Mouse (Mus musculus): Measurements from ENCODE around the gene Zscan10. TPM values are rescaled to one million over a fixed set of nuclear protein-coding genes. Genes with fewer than 3 reads are reported as not detected.
"Not testable (repeated sequence)": the region's sequence is repeated elsewhere in the genome, so short reads cannot be mapped to it uniquely, and the experiment has no call there.

Gene Zscan10
- polyA plus RNA-seq, 1 experiment from 2014 or later: 0.08 TPM

- no peak for DNase-seq (ENCODE audit: low spot score)
Observed at GRCm38 (mm10) chr17:23587253-23587652, 13.4 kb upstream of the Zscan10 start.

- DNase-seq (ENCODE audit: low spot score): peak; percentile 86
Observed at GRCm38 (mm10) chr17:23592208-23592925, 8.3 kb upstream of the Zscan10 start.

GRCm38 (mm10) chr17:23592926-23593300 is 7.7 kb upstream of the Zscan10 start:
- DNase-seq (ENCODE audit: low spot score): no peak

GRCm38 (mm10) chr17:23595139-23595538 is 5.5 kb upstream of the Zscan10 start:
- not testable (repeated sequence) for DNase-seq (ENCODE audit: low spot score)

- DNase-seq (ENCODE audit: low spot score): peak; percentile 97
Observed at GRCm38 (mm10) chr17:23598582-23599552, 1.8 kb upstream of the Zscan10 start, which contains the start of gene Zfp13. Gene Zfp13, minus strand, starts transcription at chr17:23599487.

- peak; percentile 36 for DNase-seq (ENCODE audit: low spot score)
Observed at GRCm38 (mm10) chr17:23599605-23600063, 1.0 kb upstream of the Zscan10 start.

- no peak for DNase-seq (ENCODE audit: low spot score)
Observed at GRCm38 (mm10) chr17:23601836-23602585, 1.4 kb downstream of the Zscan10 start.

- no peak for DNase-seq (ENCODE audit: low spot score)
Observed at GRCm38 (mm10) chr17:23603077-23603476, 2.4 kb downstream of the Zscan10 start.

GRCm38 (mm10) chr17:23603542-23603941 is 2.9 kb downstream of the Zscan10 start:
- DNase-seq (ENCODE audit: low spot score): peak; percentile 67

GRCm38 (mm10) chr17:23604394-23604793 is 3.7 kb downstream of the Zscan10 start:
- no peak for DNase-seq (ENCODE audit: low spot score)

- no peak for DNase-seq (ENCODE audit: low spot score)
Observed at GRCm38 (mm10) chr17:23605220-23605619, 4.6 kb downstream of the Zscan10 start.

GRCm38 (mm10) chr17:23609612-23610011 is 9.0 kb downstream of the Zscan10 start:
- DNase-seq (ENCODE audit: low spot score): no peak

GRCm38 (mm10) chr17:23610361-23610800 is 9.7 kb downstream of the Zscan10 start:
- peak; percentile 85 for DNase-seq (ENCODE audit: low spot score)

- peak; percentile 21 for DNase-seq (ENCODE audit: low spot score)
Observed at GRCm38 (mm10) chr17:23617087-23617486, 16.4 kb downstream of the Zscan10 start.

GRCm38 (mm10) chr17:23620351-23620750 is 19.7 kb downstream of the Zscan10 start:
- peak; percentile 65 for DNase-seq (ENCODE audit: low spot score)

GRCm38 (mm10) chr17:23627813-23628212 is 27.2 kb downstream of the Zscan10 start:
- no peak for DNase-seq (ENCODE audit: low spot score)

- DNase-seq (ENCODE audit: low spot score): peak; percentile 69
Observed at GRCm38 (mm10) chr17:23630195-23631020, 29.8 kb downstream of the Zscan10 start.

- DNase-seq (ENCODE audit: low spot score): no peak
Observed at GRCm38 (mm10) chr17:23631241-23631640, 30.6 kb downstream of the Zscan10 start.

GRCm38 (mm10) chr17:23644613-23645495 is 44.2 kb downstream of the Zscan10 start, which contains the start of gene Mmp25:
Gene Mmp25, minus strand, starts transcription at chr17:23645277.
- no peak for DNase-seq (ENCODE audit: low spot score)

Measured in thymus, postnatal 0 days (tissue).